8 mouse cellular contexts compared by ENCODE assay signal in the genomic region with DNA sequence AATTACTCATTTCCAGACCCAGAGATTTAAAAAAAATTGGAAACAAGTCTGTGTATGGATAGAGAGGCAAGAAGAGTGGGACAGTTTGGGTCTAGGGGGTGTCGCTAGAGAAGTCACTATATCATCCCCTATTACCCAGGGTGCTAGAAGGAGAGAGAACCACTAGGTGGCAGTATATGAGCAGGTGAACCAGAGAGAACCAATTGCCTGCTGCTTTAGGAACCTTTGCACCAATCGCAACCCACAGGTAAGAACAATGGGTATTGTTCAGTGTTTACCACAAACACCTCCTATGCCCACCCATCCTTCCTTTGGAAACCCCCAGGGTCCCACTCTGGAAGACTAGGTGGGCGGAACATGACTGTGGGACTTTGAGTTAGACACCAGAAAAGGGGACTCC. TPM values are rescaled to one million over a fixed set of nuclear protein-coding genes. Genes with fewer than 3 reads are reported as not detected.
DNase-seq lines count a peak whose midpoint lies in the region; ATAC-seq lines count a peak whose summit lies in the region.

No protein-coding gene starts in this region.

- ATAC-seq in monocyte, adult 5-6 weeks (replicated peaks; ENCODE audit: insufficient number of reproducible peaks, low FRiP score, low TSS enrichment, poor library complexity, severe bottlenecking) = peak; percentile 87

- DNase-seq in gastrocnemius, adult 18-20 months (ENCODE audit: low spot score) = peak; percentile 75
- DNase-seq in gastrocnemius, postnatal 10 days = no peak
- peak; percentile 23 to 48 for DNase-seq in urinary bladder, postnatal 36 days (ENCODE audit: low spot score in 2 of 2)
- DNase-seq in urinary bladder, adult 2 months (ENCODE audit: low spot score) = no peak
- peak; percentile 32 to 63 for DNase-seq in cerebellum, postnatal 36 days
- peak; percentile 57 to 65 for DNase-seq in kidney, adult 8-10 months
- no peak for DNase-seq in ovary, postnatal 10 days (ENCODE audit: low spot score)

RNA-seq across cellular contexts. Expression of a gene that starts 17.3 kb away (rescaled TPM):
- total RNA-seq in gastrocnemius, adult 18-20 months (2021) = 10 to 100 TPM in 1 of 2 experiments, 1 to 10 TPM in 1; 9.6 to 10.3 TPM
- total RNA-seq in gastrocnemius, postnatal 10 days (2021) = 10 to 100 TPM; 10.5 to 11.6 TPM
- 26.0 and 30.0 TPM in 2 replicates for polyA plus RNA-seq in urinary bladder, adult 2 months (2012; rRNA removed)
- total RNA-seq in monocyte, adult 5-6 weeks (2017) = 40.6 to 60.6 TPM (median 40.8 TPM) in 3 replicates

RNA-seq across cellular contexts. Expression of a gene that starts 28.9 kb away (rescaled TPM):
- total RNA-seq in gastrocnemius, adult 18-20 months (2021) = 10 to 100 TPM; 34.2 to 36.1 TPM
- total RNA-seq in gastrocnemius, postnatal 10 days (2021) = 10 to 100 TPM; 45.4 to 58.1 TPM
- 43.6 and 46.4 TPM in 2 replicates for polyA plus RNA-seq in urinary bladder, adult 2 months (2012; rRNA removed)
- 31.6 to 66.7 TPM (median 54.0 TPM) in 3 replicates for total RNA-seq in monocyte, adult 5-6 weeks (2017)

Comparison
In these comparisons a context has a peak if more than half of its experiments do, and no peak if none do; other contexts are left out.
1. DNase-seq: peak in gastrocnemius, adult 18-20 months (single experiment), urinary bladder, postnatal 36 days (2 of 2), cerebellum, postnatal 36 days (2 of 2) and kidney, adult 8-10 months (2 of 2); none in gastrocnemius, postnatal 10 days (single experiment), urinary bladder, adult 2 months (single experiment) and ovary, postnatal 10 days (single experiment).